Mouse (Mus musculus): Measurements from ENCODE around the gene Dclk1. TPM values are rescaled to one million over a fixed set of nuclear protein-coding genes. Genes with fewer than 3 reads are reported as not detected.

Gene Dclk1
- polyA plus RNA-seq, 1 experiment from 2014 or later, result 24.5 TPM

GRCm38 (mm10) chr3:55531204-55532044, 289.3 kb downstream of the Dclk1 start:
- no peak overlapping the region for H3K9ac ChIP-seq (ENCODE audit: low read depth, low read length)
- H3K27me3 ChIP-seq (ENCODE audit: control insufficient read depth, insufficient read depth, low read length), result no peaks in the 10 kb centered on the region
- H3K27ac ChIP-seq (ENCODE audit: low read depth, low read length), result no peak overlapping the region
- 62% methylated on average over 14 of the region's 14 CpGs for WGBS
- H3K36me3 ChIP-seq (ENCODE audit: control insufficient read depth, insufficient read depth, low read length), result no peaks in the 10 kb centered on the region
- peaks cover 6% of the 10 kb centered on the region; the same call in 1 of the 2 replicates for H3K4me1 ChIP-seq (ENCODE audit: control insufficient read depth, insufficient read depth, low read length)
- H3K4me2 ChIP-seq (replicated peaks; ENCODE audit: low read depth, low read length), result no peak overlapping the region
- H3K4me3 ChIP-seq (ENCODE audit: low read length), result no peak overlapping the region
- H3K9me3 ChIP-seq (ENCODE audit: control insufficient read depth, low read length), result no peaks in the 10 kb centered on the region
- ATAC-seq (ENCODE audit: low FRiP score, low TSS enrichment), result no peak

- Histone ChIP-seq H3K36me3 (ENCODE audit: control insufficient read depth, insufficient read depth, low read length) (no peaks in the 10 kb centered on the region), H3K27me3 (ENCODE audit: control insufficient read depth, insufficient read depth, low read length) (no peaks in the 10 kb centered on the region), H3K9me3 (ENCODE audit: control insufficient read depth, low read length) (no peaks in the 10 kb centered on the region), H3K9ac (ENCODE audit: low read depth, low read length) (no peak overlapping the region), H3K4me2 (replicated peaks; ENCODE audit: low read depth, low read length) (no peak overlapping the region), H3K4me1 (ENCODE audit: control insufficient read depth, insufficient read depth, low read length) (peaks cover 13% of the 10 kb centered on the region; the same call in 1 of the 2 replicates), H3K4me3 (ENCODE audit: low read length) (no peak overlapping the region), H3K27ac (ENCODE audit: low read depth, low read length) (no peak overlapping the region)
- WGBS, result 31% methylated on average over 17 of the region's 17 CpGs
- ATAC-seq (ENCODE audit: low FRiP score, low TSS enrichment), result no peak
These were observed 290.2 kb downstream of the Dclk1 start for GRCm38 (mm10) chr3:55532175-55532973.

- 43% methylated on average over 9 of the region's 9 CpGs for WGBS
- Histone ChIP-seq H3K27me3 (ENCODE audit: control insufficient read depth, insufficient read depth, low read length) (no peaks in the 10 kb centered on the region), H3K27ac (ENCODE audit: low read depth, low read length) (no peak overlapping the region), H3K4me2 (replicated peaks; ENCODE audit: low read depth, low read length) (no peak overlapping the region), H3K4me1 (ENCODE audit: control insufficient read depth, insufficient read depth, low read length) (peaks cover 13% of the 10 kb centered on the region; the same call in 1 of the 2 replicates), H3K36me3 (ENCODE audit: control insufficient read depth, insufficient read depth, low read length) (no peaks in the 10 kb centered on the region), H3K9me3 (ENCODE audit: control insufficient read depth, low read length) (no peaks in the 10 kb centered on the region), H3K9ac (ENCODE audit: low read depth, low read length) (no peak overlapping the region), H3K4me3 (ENCODE audit: low read length) (no peak overlapping the region)
- peak; percentile 79 for ATAC-seq (ENCODE audit: low FRiP score, low TSS enrichment)
These were observed 293.5 kb downstream of the Dclk1 start for GRCm38 (mm10) chr3:55535591-55536200.

GRCm38 (mm10) chr3:55536901-55537300, 294.7 kb downstream of the Dclk1 start:
- Histone ChIP-seq H3K4me1 (ENCODE audit: control insufficient read depth, insufficient read depth, low read length) (peaks cover 13% of the 10 kb centered on the region; the same call in 1 of the 2 replicates), H3K9me3 (ENCODE audit: control insufficient read depth, low read length) (no peaks in the 10 kb centered on the region)
- no peak for ATAC-seq (ENCODE audit: low FRiP score, low TSS enrichment)

GRCm38 (mm10) chr3:55537714-55538113, 295.6 kb downstream of the Dclk1 start:
- H3K4me1 ChIP-seq (ENCODE audit: control insufficient read depth, insufficient read depth, low read length), result peaks cover 10% of the 10 kb centered on the region; the same call in 1 of the 2 replicates
- H3K9me3 ChIP-seq (ENCODE audit: control insufficient read depth, low read length), result no peaks in the 10 kb centered on the region
- H3K27me3 ChIP-seq (ENCODE audit: control insufficient read depth, insufficient read depth, low read length), result no peaks in the 10 kb centered on the region
- H3K36me3 ChIP-seq (ENCODE audit: control insufficient read depth, insufficient read depth, low read length), result no peaks in the 10 kb centered on the region
- WGBS, result 21% methylated on average over 5 of the region's 5 CpGs
- H3K9ac ChIP-seq (ENCODE audit: low read depth, low read length), result no peak overlapping the region
- no peak overlapping the region for H3K27ac ChIP-seq (ENCODE audit: low read depth, low read length)
- no peak overlapping the region for H3K4me2 ChIP-seq (replicated peaks; ENCODE audit: low read depth, low read length)
- ATAC-seq (ENCODE audit: low FRiP score, low TSS enrichment), result no peak
- no peak overlapping the region for H3K4me3 ChIP-seq (ENCODE audit: low read length)

More at GRCm38 (mm10) chr3:55536901-55537300, 294.7 kb downstream of the Dclk1 start:
- no peaks in the 10 kb centered on the region for H3K36me3 ChIP-seq (ENCODE audit: control insufficient read depth, insufficient read depth, low read length)
- H3K4me3 ChIP-seq (ENCODE audit: low read length), result no peak overlapping the region
- no peak overlapping the region for H3K9ac ChIP-seq (ENCODE audit: low read depth, low read length)
- no peaks in the 10 kb centered on the region for H3K27me3 ChIP-seq (ENCODE audit: control insufficient read depth, insufficient read depth, low read length)
- H3K27ac ChIP-seq (ENCODE audit: low read depth, low read length), result no peak overlapping the region; the same call in 1 of the 2 replicates
- WGBS, result 18% methylated on average over 6 of the region's 6 CpGs
- H3K4me2 ChIP-seq (replicated peaks; ENCODE audit: low read depth, low read length), result no peak overlapping the region

- 48% methylated on average over 4 of the region's 4 CpGs for WGBS
- Histone ChIP-seq H3K27ac (ENCODE audit: low read depth, low read length) (no peak overlapping the region), H3K9me3 (ENCODE audit: control insufficient read depth, low read length) (no peaks in the 10 kb centered on the region), H3K4me3 (ENCODE audit: low read length) (no peak overlapping the region), H3K4me1 (ENCODE audit: control insufficient read depth, insufficient read depth, low read length) (peaks cover 14% of the 10 kb centered on the region; the same call in 1 of the 2 replicates), H3K36me3 (ENCODE audit: control insufficient read depth, insufficient read depth, low read length) (no peaks in the 10 kb centered on the region), H3K4me2 (replicated peaks; ENCODE audit: low read depth, low read length) (no peak overlapping the region), H3K9ac (ENCODE audit: low read depth, low read length) (no peak overlapping the region), H3K27me3 (ENCODE audit: control insufficient read depth, insufficient read depth, low read length) (no peaks in the 10 kb centered on the region)
- ATAC-seq (ENCODE audit: low FRiP score, low TSS enrichment), result no peak
These were observed 297.2 kb downstream of the Dclk1 start for GRCm38 (mm10) chr3:55539400-55539799.

- H3K9ac ChIP-seq (ENCODE audit: low read depth, low read length), result no peak overlapping the region
- no peak overlapping the region for H3K27ac ChIP-seq (ENCODE audit: low read depth, low read length)
- no peaks in the 10 kb centered on the region for H3K27me3 ChIP-seq (ENCODE audit: control insufficient read depth, insufficient read depth, low read length)
- WGBS, result 68% methylated on average over 12 of the region's 12 CpGs
- no peaks in the 10 kb centered on the region for H3K9me3 ChIP-seq (ENCODE audit: control insufficient read depth, low read length)
- H3K4me2 ChIP-seq (replicated peaks; ENCODE audit: low read depth, low read length), result no peak overlapping the region
- no peak overlapping the region for H3K4me3 ChIP-seq (ENCODE audit: low read length)
- no peak for ATAC-seq (ENCODE audit: low FRiP score, low TSS enrichment)
- peaks cover 14% of the 10 kb centered on the region; the same call in 1 of the 2 replicates for H3K4me1 ChIP-seq (ENCODE audit: control insufficient read depth, insufficient read depth, low read length)
- no peaks in the 10 kb centered on the region for H3K36me3 ChIP-seq (ENCODE audit: control insufficient read depth, insufficient read depth, low read length)
These were observed 297.7 kb downstream of the Dclk1 start for GRCm38 (mm10) chr3:55539811-55540293.

- Histone ChIP-seq H3K4me2 (replicated peaks; ENCODE audit: low read depth, low read length) (no peak overlapping the region), H3K36me3 (ENCODE audit: control insufficient read depth, insufficient read depth, low read length) (no peaks in the 10 kb centered on the region), H3K9me3 (ENCODE audit: control insufficient read depth, low read length) (no peaks in the 10 kb centered on the region), H3K27me3 (ENCODE audit: control insufficient read depth, insufficient read depth, low read length) (no peaks in the 10 kb centered on the region), H3K9ac (ENCODE audit: low read depth, low read length) (no peak overlapping the region), H3K4me1 (ENCODE audit: control insufficient read depth, insufficient read depth, low read length) (peaks cover 14% of the 10 kb centered on the region; the same call in 1 of the 2 replicates), H3K27ac (ENCODE audit: low read depth, low read length) (no peak overlapping the region), H3K4me3 (ENCODE audit: low read length) (no peak overlapping the region)
- no peak for ATAC-seq (ENCODE audit: low FRiP score, low TSS enrichment)
- 89% methylated on average over 6 of the region's 6 CpGs for whole genome bisulfite sequencing
These were observed 298.4 kb downstream of the Dclk1 start for GRCm38 (mm10) chr3:55540406-55541140.
